Mouse (Mus musculus) embryonic facial prominence, embryonic 14.5 days (tissue): ENCODE data around the gene Ntm. TPM values are rescaled to one million over a fixed set of nuclear protein-coding genes. Genes with fewer than 3 reads are reported as not detected.
A peak's percentile ranks its signal among the peaks of the same experiment; 100 is the strongest.

Experiments used
- ATAC-seq: fragments of 200-750 bp; cut with Nextera tagmentation; 2 replicates; pipeline ENCODE4 v1.8.0; 2017; ENCODE audit warnings: low read depth, moderate number of reproducible peaks, moderate TSS enrichment
- DNase-seq: peaks from one replicate; pipeline ENCODE4 v3.0.0-alpha.2; 2015; ENCODE audit warnings: low spot score
- H3K27ac ChIP-seq: fragments of 300-500 bp; sonication (generic); replicated peaks from 2 replicates; pipeline ENCODE4 v1.5.1; 2014; ENCODE audit warnings: low read depth, mild to moderate bottlenecking, low read length, moderate library complexity
- H3K27me3 ChIP-seq: fragments of 300-500 bp; sonication (generic); replicated peaks from 2 replicates; pipeline ENCODE4 v1.6.1; 2014; ENCODE audit warnings: low read length; ENCODE audit not compliant: control insufficient read depth, insufficient read depth
- H3K36me3 ChIP-seq: fragments of 300-500 bp; sonication (generic); 2 replicates; pipeline ENCODE4 v1.6.1; 2014; ENCODE audit warnings: low read length, mixed read lengths; ENCODE audit not compliant: control insufficient read depth, insufficient read depth
- H3K4me1 ChIP-seq: fragments of 300-500 bp; sonication (generic); 2 replicates; pipeline ENCODE4 v1.6.1; 2014; ENCODE audit warnings: antibody characterized with exemption, low read length; ENCODE audit not compliant: control insufficient read depth, insufficient read depth
- H3K4me2 ChIP-seq: fragments of 300-500 bp; sonication (generic); 2 replicates; pipeline ENCODE4 v1.6.1; 2014; ENCODE audit warnings: low read depth, mild to moderate bottlenecking, low read length, moderate library complexity, mixed read lengths
- H3K4me3 ChIP-seq: fragments of 300-500 bp; sonication (generic); 2 replicates; pipeline ENCODE4 v1.5.1; 2014; ENCODE audit warnings: low read depth, mild to moderate bottlenecking, low read length
- H3K9ac ChIP-seq: fragments of 300-500 bp; sonication (generic); 2 replicates; pipeline ENCODE4 v1.6.1; 2014; ENCODE audit warnings: low read depth, mild to moderate bottlenecking, low read length, moderate library complexity, mixed read lengths
- H3K9me3 ChIP-seq: fragments of 300-500 bp; sonication (generic); 2 replicates; pipeline ENCODE4 v1.6.1; 2016; ENCODE audit warnings: low read length; ENCODE audit not compliant: control insufficient read depth
- WGBS: fragments of 180-500 bp; shearing (Covaris S2); extraction: QIAGEN DNeasy Blood & Tissue Kit; methylation state at CpG from one replicate; pipeline ENCODE4 v1.1.7; 2014; 5-methylcytosine and 5-hydroxymethylcytosine counted together
- polyA plus RNA-seq: library from polyadenylated mRNA; unstranded; fragments of >200 nt; fragmentation: Nextera tagmentation; extraction: Ambion mirVana; gene quantifications from 2 replicates; pipeline ENCODE4 v1.2.1, GENCODE M21; 2014

The Ntm gene
- polyA plus RNA-seq, 1 experiment from 2014 or later = 28.2 TPM

- 93% methylated on average over 2 of the region's 2 CpGs for WGBS
- DNase-seq (no peak), ATAC-seq (no peak)
- no peaks in the 10 kb centered on the region for H3K27me3 ChIP-seq
- no peak overlapping the region for H3K9ac ChIP-seq
- H3K36me3 ChIP-seq = no peaks in the 10 kb centered on the region
- no peak overlapping the region for H3K4me3 ChIP-seq
- H3K27ac ChIP-seq = no peak overlapping the region
- no peaks in the 10 kb centered on the region for H3K9me3 ChIP-seq
- H3K4me2 ChIP-seq = no peak overlapping the region
- no peaks in the 10 kb centered on the region for H3K4me1 ChIP-seq
These were observed 907.3 kb downstream of the Ntm start for GRCm38 (mm10) chr9:29055637-29056036.

- no peak overlapping the region for H3K4me2 ChIP-seq
- DNase-seq (no peak), ATAC-seq (no peak)
- 47% methylated on average over 3 of the region's 3 CpGs for WGBS
- no peaks in the 10 kb centered on the region for H3K36me3 ChIP-seq
- H3K27ac ChIP-seq = no peak overlapping the region
- H3K9ac ChIP-seq = no peak overlapping the region
- no peaks in the 10 kb centered on the region for H3K4me1 ChIP-seq
- H3K27me3 ChIP-seq = no peaks in the 10 kb centered on the region
- H3K9me3 ChIP-seq = no peaks in the 10 kb centered on the region
- H3K4me3 ChIP-seq = no peak overlapping the region
These were observed 926.5 kb downstream of the Ntm start for GRCm38 (mm10) chr9:29036466-29036865.

GRCm38 (mm10) chr9:29036058-29036457, 926.9 kb downstream of the Ntm start:
- no peaks in the 10 kb centered on the region for H3K9me3 ChIP-seq
- no peak overlapping the region for H3K4me3 ChIP-seq
- no peak overlapping the region for H3K9ac ChIP-seq
- no peak for ATAC-seq
- no peaks in the 10 kb centered on the region for H3K4me1 ChIP-seq
- peak; percentile 4 for DNase-seq
- H3K36me3 ChIP-seq = no peaks in the 10 kb centered on the region
- H3K27ac ChIP-seq = no peak overlapping the region
- H3K4me2 ChIP-seq = no peak overlapping the region
- H3K27me3 ChIP-seq = no peaks in the 10 kb centered on the region
- WGBS = 35% methylated on average over 4 of the region's 4 CpGs

- H3K9me3 ChIP-seq = no peaks in the 10 kb centered on the region
- 77% methylated on average over 6 of the region's 6 CpGs for WGBS
- H3K9ac ChIP-seq = no peak overlapping the region
- no peaks in the 10 kb centered on the region for H3K4me1 ChIP-seq
- no peak overlapping the region for H3K27ac ChIP-seq
- H3K27me3 ChIP-seq = no peaks in the 10 kb centered on the region
- H3K4me2 ChIP-seq = no peak overlapping the region
- ATAC-seq = no peak
- no peaks in the 10 kb centered on the region for H3K36me3 ChIP-seq
- no peak overlapping the region for H3K4me3 ChIP-seq
- no peak for DNase-seq
These were observed 936.5 kb downstream of the Ntm start for GRCm38 (mm10) chr9:29026410-29026809.

- Histone ChIP-seq H3K4me3 (no peak overlapping the region), H3K27ac (no peak overlapping the region), H3K9ac (no peak overlapping the region), H3K27me3 (no peaks in the 10 kb centered on the region), H3K4me2 (no peak overlapping the region), H3K9me3 (no peaks in the 10 kb centered on the region), H3K36me3 (no peaks in the 10 kb centered on the region), H3K4me1 (no peaks in the 10 kb centered on the region)
- no peak for DNase-seq
- 73% methylated on average over 4 of the region's 4 CpGs for WGBS
- no peak for ATAC-seq
These were observed 937.3 kb downstream of the Ntm start for GRCm38 (mm10) chr9:29025603-29026002.

GRCm38 (mm10) chr9:29025104-29025503, 937.8 kb downstream of the Ntm start:
- Histone ChIP-seq H3K4me2 (no peak overlapping the region), H3K9me3 (no peaks in the 10 kb centered on the region), H3K27ac (no peak overlapping the region), H3K36me3 (no peaks in the 10 kb centered on the region), H3K4me3 (no peak overlapping the region), H3K9ac (no peak overlapping the region), H3K27me3 (no peaks in the 10 kb centered on the region), H3K4me1 (no peaks in the 10 kb centered on the region)
- DNase-seq = no peak
- WGBS = 75% methylated on average over 1 of the region's 1 CpGs
- no peak for ATAC-seq

GRCm38 (mm10) chr9:29016879-29017278, 946.1 kb downstream of the Ntm start:
- no peak overlapping the region for H3K27ac ChIP-seq
- H3K27me3 ChIP-seq = no peaks in the 10 kb centered on the region
- ATAC-seq (no peak), DNase-seq (no peak)
- no peak overlapping the region for H3K4me2 ChIP-seq
- no peaks in the 10 kb centered on the region for H3K4me1 ChIP-seq
- H3K9ac ChIP-seq = no peak overlapping the region
- 81% methylated on average over 3 of the region's 3 CpGs for WGBS
- H3K36me3 ChIP-seq = no peaks in the 10 kb centered on the region
- no peak overlapping the region for H3K4me3 ChIP-seq
- no peaks in the 10 kb centered on the region for H3K9me3 ChIP-seq

GRCm38 (mm10) chr9:29013881-29014280, 949.1 kb downstream of the Ntm start:
- Histone ChIP-seq H3K36me3 (no peaks in the 10 kb centered on the region), H3K4me2 (no peak overlapping the region), H3K27ac (no peak overlapping the region), H3K9ac (no peak overlapping the region), H3K4me1 (no peaks in the 10 kb centered on the region), H3K4me3 (no peak overlapping the region), H3K9me3 (no peaks in the 10 kb centered on the region), H3K27me3 (no peaks in the 10 kb centered on the region)
- DNase-seq (no peak), ATAC-seq (no peak)
- 91% methylated on average over 17 of the region's 17 CpGs for WGBS

- WGBS = 86% methylated on average over 6 of the region's 6 CpGs
- Histone ChIP-seq H3K4me1 (no peaks in the 10 kb centered on the region), H3K9me3 (no peaks in the 10 kb centered on the region), H3K36me3 (no peaks in the 10 kb centered on the region), H3K4me3 (no peak overlapping the region), H3K9ac (no peak overlapping the region), H3K27ac (no peak overlapping the region), H3K27me3 (no peaks in the 10 kb centered on the region), H3K4me2 (no peak overlapping the region)
- DNase-seq = no peak
- ATAC-seq = no peak
These were observed 950.4 kb downstream of the Ntm start for GRCm38 (mm10) chr9:29012541-29012940.
